In the genomic region with DNA sequence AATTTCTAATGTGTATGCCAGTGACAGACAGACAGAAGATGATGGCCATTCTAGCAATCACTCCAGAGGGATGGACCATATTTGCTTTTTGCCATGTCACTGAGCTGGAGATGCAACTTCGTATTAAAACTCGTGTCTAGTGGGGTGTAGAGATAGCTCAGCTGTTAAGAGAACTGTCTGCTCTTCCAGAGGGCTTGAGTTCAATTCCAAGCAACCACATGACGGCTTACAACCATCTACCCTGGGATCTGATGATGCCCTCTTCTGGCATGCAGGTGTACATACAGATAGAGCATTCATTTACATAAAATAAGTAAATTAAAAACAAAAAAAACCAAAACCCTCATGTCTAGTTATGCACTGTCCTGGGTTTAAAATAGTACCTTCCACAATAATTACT, we compare ENCODE assay signal across 10 mouse cellular contexts. TPM values are rescaled to one million over a fixed set of nuclear protein-coding genes. Genes with fewer than 3 reads are reported as not detected.
DNase-seq lines count a peak whose midpoint lies in the region; ATAC-seq and TF ChIP-seq lines count a peak whose summit lies in the region.
"Had no signal": no experiment of that assay in that cellular context is flagged by ENCODE, and none has a peak within 500 bp of the region (broad histone marks: within the 10 kb centered on the region; RNA-seq: fewer than 3 reads in every experiment).

No protein-coding gene starts in this region.

- no peak for DNase-seq in cerebellum, adult 2 months
- no peak for DNase-seq in cerebellum, postnatal 25 days
- DNase-seq in embryonic facial prominence, embryonic 14.5 days (ENCODE audit: low spot score): no peak
- DNase-seq in adrenal gland, adult 8-10 months: no peak

- H3K4me3 ChIP-seq in cerebellum, adult 2 months (replicated peaks; ENCODE audit: insufficient read depth, low read depth, low read length): no peak overlapping the region
- H3K4me3 ChIP-seq in megakaryocyte, embryonic 14.5 days (replicated peaks): peak overlapping the region; percentile 97
- no peak overlapping the region for H3K4me3 ChIP-seq in embryonic facial prominence, embryonic 14.5 days (ENCODE audit: low read depth, low read length)
- no peak overlapping the region for H3K4me3 ChIP-seq in midbrain, embryonic 16.5 days (ENCODE audit: low read depth, low read length)

- WGBS in cerebellum, adult 2 months: 78% methylated on average over 3 of the region's 3 CpGs
- 88% methylated on average over 3 of the region's 3 CpGs for WGBS in embryonic facial prominence, embryonic 14.5 days
- 83% methylated on average over 3 of the region's 3 CpGs for WGBS in midbrain, embryonic 16.5 days

- peaks cover 25% of the 10 kb centered on the region for H3K36me3 ChIP-seq in megakaryocyte, embryonic 14.5 days (replicated peaks; ENCODE audit: low read length)
- H3K36me3 ChIP-seq in embryonic facial prominence, embryonic 14.5 days (ENCODE audit: control insufficient read depth, insufficient read depth, low read length): no peaks in the 10 kb centered on the region
- H3K36me3 ChIP-seq in midbrain, embryonic 16.5 days (ENCODE audit: control insufficient read depth, insufficient read depth, low read length): 0 out of 2 replicates have a peak, but pooled peaks cover 2% of the 10 kb centered on the region
- H3K36me3 ChIP-seq: kidney, embryonic 15.5 days had no signal

- TF ChIP-seq CTCF in cerebellum, adult 2 months (IDR thresholded peaks at IDR 0.05; ENCODE audit: borderline replicate concordance, insufficient read depth, low read depth, low read length): no peak

- peaks cover 9% of the 10 kb centered on the region; the same call in 1 of the 2 replicates for H3K4me1 ChIP-seq in cerebellum, adult 2 months (ENCODE audit: control insufficient read depth, insufficient read depth, low read length)
- peaks cover 30% of the 10 kb centered on the region for H3K4me1 ChIP-seq in megakaryocyte, embryonic 14.5 days
- peaks cover 17% of the 10 kb centered on the region for H3K4me1 ChIP-seq in embryonic facial prominence, embryonic 14.5 days (ENCODE audit: control insufficient read depth, insufficient read depth, low read length)
- peaks cover 20% of the 10 kb centered on the region for H3K4me1 ChIP-seq in midbrain, embryonic 16.5 days (ENCODE audit: control insufficient read depth, insufficient read depth, low read length)

- H3K9me3 ChIP-seq in megakaryocyte, embryonic 14.5 days: no peaks in the 10 kb centered on the region
- no peaks in the 10 kb centered on the region for H3K9me3 ChIP-seq in embryonic facial prominence, embryonic 14.5 days (ENCODE audit: control insufficient read depth, low read length)
- H3K9me3 ChIP-seq in midbrain, embryonic 16.5 days (replicated peaks; ENCODE audit: control insufficient read depth, low read length, poor library complexity, severe bottlenecking): no peaks in the 10 kb centered on the region
- H3K9me3 ChIP-seq: forebrain, embryonic 10.5 days; kidney, embryonic 15.5 days had no signal

- TF ChIP-seq POLR2A in cerebellum, adult 2 months (IDR thresholded peaks at IDR 0.05; ENCODE audit: borderline replicate concordance, insufficient read depth, low read length): no peak

- ATAC-seq in megakaryocyte, adult 5-6 weeks (ENCODE audit: poor library complexity, severe bottlenecking): no peak
- no peak for ATAC-seq in embryonic facial prominence, embryonic 14.5 days (ENCODE audit: low read depth)
- no peak for ATAC-seq in midbrain, embryonic 16.5 days
- ATAC-seq in monocyte, adult 5-6 weeks (replicated peaks; ENCODE audit: insufficient number of reproducible peaks, low FRiP score, low TSS enrichment, poor library complexity, severe bottlenecking): no peak

- H3K9ac ChIP-seq in embryonic facial prominence, embryonic 14.5 days (ENCODE audit: low read depth, low read length): no peak overlapping the region
- H3K9ac ChIP-seq in midbrain, embryonic 16.5 days (ENCODE audit: low read depth, low read length): no peak overlapping the region

- H3K27me3 ChIP-seq in cerebellum, adult 2 months (ENCODE audit: control insufficient read depth, insufficient read depth, low read length): no peaks in the 10 kb centered on the region
- no peaks in the 10 kb centered on the region for H3K27me3 ChIP-seq in megakaryocyte, embryonic 14.5 days (replicated peaks)
- H3K27me3 ChIP-seq in embryonic facial prominence, embryonic 14.5 days (replicated peaks; ENCODE audit: control insufficient read depth, insufficient read depth, low read length): no peaks in the 10 kb centered on the region
- no peaks in the 10 kb centered on the region for H3K27me3 ChIP-seq in midbrain, embryonic 16.5 days (ENCODE audit: control insufficient read depth, insufficient read depth, low read depth, low read length)
- H3K27me3 ChIP-seq: kidney, embryonic 15.5 days had no signal

- H3K27ac ChIP-seq in cerebellum, adult 2 months (ENCODE audit: insufficient read depth, low read length): peak overlapping the region; percentile 22; the same call in 1 of the 2 replicates
- H3K27ac ChIP-seq in embryonic facial prominence, embryonic 14.5 days (replicated peaks; ENCODE audit: low read depth, low read length): no peak overlapping the region
- H3K27ac ChIP-seq in midbrain, embryonic 16.5 days (ENCODE audit: low read length): no peak overlapping the region
- H3K27ac ChIP-seq: kidney, embryonic 15.5 days had no signal

- peak overlapping the region; percentile 64; the same call in 1 of the 2 replicates for H3K4me2 ChIP-seq in embryonic facial prominence, embryonic 14.5 days (ENCODE audit: low read depth, low read length)
- peak overlapping the region; percentile 63 for H3K4me2 ChIP-seq in midbrain, embryonic 16.5 days (ENCODE audit: low read length)

RNA-seq across cellular contexts. Expression of gene Kbtbd3, which starts 1.5 kb away (rescaled TPM):
- polyA plus RNA-seq in cerebellum, adult 2 months (2012; rRNA removed): 7.0 and 7.1 TPM in 2 replicates
- polyA plus RNA-seq in megakaryocyte, embryonic 14.5 days (2012; ENCODE audit: insufficient read depth, low replicate concordance): not detected in 2 replicates
- 3.6 and 5.1 TPM in 2 replicates for total RNA-seq in megakaryocyte, adult 5-6 weeks (2015)
- 3.3 and 3.9 TPM in 2 replicates for total RNA-seq in megakaryocyte, adult 5-6 weeks (2017)
- 6.6 and 6.8 TPM in 2 replicates for polyA plus RNA-seq in embryonic facial prominence, embryonic 14.5 days (2014; fragmentation: Nextera tagmentation; extraction: Ambion mirVana)
- 12.1 and 13.8 TPM in 2 replicates for polyA plus RNA-seq in midbrain, embryonic 16.5 days (2015; fragmentation: Nextera tagmentation; extraction: Ambion mirVana)
- total RNA-seq in adrenal gland, adult 8-10 months (2022): 1 to 10 TPM; 3.4 to 4.4 (median 3.8) TPM
- total RNA-seq in monocyte, adult 5-6 weeks (2017): 4.4 to 5.4 TPM (median 5.2 TPM) in 3 replicates

RNA-seq across cellular contexts. Expression of gene Aasdhppt, which starts 1.9 kb away (rescaled TPM):
- polyA plus RNA-seq in cerebellum, adult 2 months (2012; rRNA removed): 11.3 and 11.6 TPM in 2 replicates
- 0.58 and 1.3 TPM in 2 replicates for polyA plus RNA-seq in megakaryocyte, embryonic 14.5 days (2012; ENCODE audit: insufficient read depth, low replicate concordance)
- 17.6 and 21.0 TPM in 2 replicates for total RNA-seq in megakaryocyte, adult 5-6 weeks (2015)
- 8.3 and 10.1 TPM in 2 replicates for total RNA-seq in megakaryocyte, adult 5-6 weeks (2017)
- polyA plus RNA-seq in embryonic facial prominence, embryonic 14.5 days (2014; fragmentation: Nextera tagmentation; extraction: Ambion mirVana): 29.7 and 32.0 TPM in 2 replicates
- 33.7 and 33.8 TPM in 2 replicates for polyA plus RNA-seq in midbrain, embryonic 16.5 days (2015; fragmentation: Nextera tagmentation; extraction: Ambion mirVana)
- 10 to 100 TPM; 22.4 to 28.0 (median 25.2) TPM for total RNA-seq in adrenal gland, adult 8-10 months (2022)
- 8.2 to 14.9 TPM (median 11.2 TPM) in 3 replicates for total RNA-seq in monocyte, adult 5-6 weeks (2017)
